Comparison of ENCODE assay signal across 11 mouse cellular contexts in the genomic region with DNA sequence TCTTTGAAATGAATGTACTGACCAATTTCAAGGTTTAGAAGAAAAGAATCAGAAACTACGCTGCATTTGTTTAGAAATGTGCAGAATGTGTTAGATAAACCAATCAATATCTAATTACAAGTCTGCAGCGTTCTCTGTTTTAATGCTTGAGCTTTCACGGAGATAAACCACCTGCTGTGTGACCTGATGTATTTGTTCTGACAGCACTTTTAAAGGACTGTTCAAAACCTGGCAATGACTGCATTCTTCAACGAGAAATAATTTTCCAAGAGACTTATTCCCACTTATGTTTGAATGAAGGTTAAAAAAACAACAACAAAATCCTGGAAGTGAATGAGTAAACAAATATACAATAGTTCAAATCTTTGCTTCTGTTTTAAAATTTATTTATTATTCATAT.
A peak's percentile ranks its signal among the peaks of the same experiment; 100 is the strongest.
DNase-seq lines count a peak whose midpoint lies in the region; TF ChIP-seq lines count a peak whose summit lies in the region.
"Had no signal": no experiment of that assay in that cellular context is flagged by ENCODE, and none has a peak within 500 bp of the region (broad histone marks: within the 10 kb centered on the region; RNA-seq: fewer than 3 reads in every experiment).

No protein-coding gene starts in this region.

- TF ChIP-seq CTCF in brain, embryonic 14.5 days (IDR thresholded peaks at IDR 0.05; ENCODE audit: borderline replicate concordance, extremely low read depth, insufficient read depth, insufficient read length): no peak

- no peak for TF ChIP-seq POLR2A in brain, embryonic 14.5 days (IDR thresholded peaks at IDR 0.05; ENCODE audit: borderline replicate concordance, extremely low read depth, insufficient read depth, insufficient read length, poor library complexity, severe bottlenecking)

- peak; percentile 6 for DNase-seq in embryo, embryonic 10.5 days (ENCODE audit: low spot score)
- DNase-seq in embryo, embryonic 10 days (ENCODE audit: low spot score): no peak
- DNase-seq in left cerebral cortex, postnatal 4 days: peak; percentile 24
- DNase-seq in left cerebral cortex, adult 8-10 months (ENCODE audit: low spot score in 2 of 2): no peak
- peak; percentile 35 for DNase-seq in brain, embryonic 14.5 days (ENCODE audit: low read depth)
- DNase-seq in ovary, adult 18-20 months (ENCODE audit: low spot score): no peak
- DNase-seq: adrenal gland, adult 2 months; adrenal gland, postnatal 25 days; cerebellum, adult 9-10 months; forebrain, postnatal 0 days; gastrocnemius, postnatal 14 days had no signal

- intact Hi-C loops in left cerebral cortex, postnatal 4 days (cut with DNase I): no loop called here

Comparison
In these comparisons a context has a peak if more than half of its experiments do, and no peak if none do; other contexts are left out.
1. DNase-seq: peak in embryo, embryonic 10.5 days (single experiment), left cerebral cortex, postnatal 4 days (single experiment) and brain, embryonic 14.5 days (single experiment); none in embryo, embryonic 10 days (single experiment), left cerebral cortex, adult 8-10 months (0 of 2) and ovary, adult 18-20 months (single experiment).